Mouse (Mus musculus): ENCODE results near the gene B4galt5. TPM values are rescaled to one million over a fixed set of nuclear protein-coding genes. Genes with fewer than 3 reads are reported as not detected.

B4galt5 gene
- polyA plus RNA-seq, 1 experiment from 2014 or later, result 6.0 TPM

DNA sequence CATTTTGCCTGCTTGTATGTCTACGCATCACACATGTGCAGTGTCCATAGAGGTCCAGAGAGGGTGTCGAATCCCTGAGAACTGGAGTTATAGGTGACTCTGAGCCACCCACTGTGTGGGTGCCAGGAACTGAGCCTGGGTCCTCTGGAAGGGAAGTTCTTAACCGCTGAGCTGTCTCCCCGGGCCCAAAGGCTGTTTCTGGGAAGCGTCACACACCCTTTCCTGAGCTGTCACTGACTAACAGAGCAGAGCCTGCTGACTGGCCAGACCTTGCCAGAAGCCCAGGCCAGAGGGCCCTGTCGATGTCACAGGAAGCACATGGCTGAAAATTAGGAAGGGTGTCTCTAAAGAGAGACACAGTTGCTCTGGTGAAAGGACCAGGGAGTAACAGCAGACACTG, 3.5 kb upstream of the B4galt5 start:
- Histone ChIP-seq H3K27me3 (ENCODE audit: poor library complexity, severe bottlenecking) (peaks cover 36% of the 10 kb centered on the region), H3K4me3 (no peak overlapping the region), H3K9me3 (no peaks in the 10 kb centered on the region), H3K4me1 (peaks cover 50% of the 10 kb centered on the region), H3K36me3 (replicated peaks) (no peaks in the 10 kb centered on the region), H3K27ac (0 out of 2 replicates have a peak overlapping the region, but pooled peaks have one; percentile 41)
- WGBS, result 85% methylated on average over 6 of the region's 6 CpGs
- DNase-seq (ENCODE audit: extremely low spot score, low spot score), result no peak

GRCm38 (mm10) chr2:167351371-167351951, 2.5 kb upstream of the B4galt5 start:
- WGBS, result 67% methylated on average over 9 of the region's 9 CpGs
- Histone ChIP-seq H3K9me3 (no peaks in the 10 kb centered on the region), H3K27ac (no peak overlapping the region), H3K4me3 (no peak overlapping the region), H3K4me1 (peaks cover 58% of the 10 kb centered on the region), H3K27me3 (ENCODE audit: poor library complexity, severe bottlenecking) (peaks cover 36% of the 10 kb centered on the region), H3K36me3 (replicated peaks) (no peaks in the 10 kb centered on the region)
- DNase-seq (ENCODE audit: extremely low spot score, low spot score), result no peak

GRCm38 (mm10) chr2:167350126-167350650, 1.2 kb upstream of the B4galt5 start:
- 57% methylated on average over 8 of the region's 8 CpGs for WGBS
- Histone ChIP-seq H3K9me3 (no peaks in the 10 kb centered on the region), H3K27me3 (ENCODE audit: poor library complexity, severe bottlenecking) (peaks cover 34% of the 10 kb centered on the region), H3K4me3 (peak overlapping the region; percentile 88; the same call in 1 of the 2 replicates), H3K27ac (no peak overlapping the region), H3K36me3 (replicated peaks) (peaks cover 7% of the 10 kb centered on the region), H3K4me1 (peaks cover 53% of the 10 kb centered on the region)
- no peak for DNase-seq (ENCODE audit: extremely low spot score, low spot score)

- 2% methylated on average over 37 of the region's 50 CpGs for WGBS
- Histone ChIP-seq H3K27ac (peak overlapping the region; percentile 93), H3K4me3 (peak overlapping the region; percentile 88), H3K27me3 (ENCODE audit: poor library complexity, severe bottlenecking) (peaks cover 34% of the 10 kb centered on the region), H3K36me3 (replicated peaks) (peaks cover 7% of the 10 kb centered on the region), H3K9me3 (no peaks in the 10 kb centered on the region), H3K4me1 (peaks cover 45% of the 10 kb centered on the region)
- peak; percentile 99 for DNase-seq (ENCODE audit: extremely low spot score, low spot score)
Measured at GRCm38 (mm10) chr2:167349283-167349936, 427 bp upstream of the B4galt5 start.

- Histone ChIP-seq H3K36me3 (replicated peaks) (peaks cover 7% of the 10 kb centered on the region), H3K4me3 (peak overlapping the region; percentile 88), H3K27me3 (ENCODE audit: poor library complexity, severe bottlenecking) (peaks cover 34% of the 10 kb centered on the region), H3K27ac (peak overlapping the region; percentile 93), H3K9me3 (no peaks in the 10 kb centered on the region), H3K4me1 (peaks cover 48% of the 10 kb centered on the region)
- no peak for DNase-seq (ENCODE audit: extremely low spot score, low spot score)
- WGBS, result 15% methylated on average over 11 of the region's 11 CpGs
Measured at GRCm38 (mm10) chr2:167347991-167348375, 1.0 kb downstream of the B4galt5 start.

DNA sequence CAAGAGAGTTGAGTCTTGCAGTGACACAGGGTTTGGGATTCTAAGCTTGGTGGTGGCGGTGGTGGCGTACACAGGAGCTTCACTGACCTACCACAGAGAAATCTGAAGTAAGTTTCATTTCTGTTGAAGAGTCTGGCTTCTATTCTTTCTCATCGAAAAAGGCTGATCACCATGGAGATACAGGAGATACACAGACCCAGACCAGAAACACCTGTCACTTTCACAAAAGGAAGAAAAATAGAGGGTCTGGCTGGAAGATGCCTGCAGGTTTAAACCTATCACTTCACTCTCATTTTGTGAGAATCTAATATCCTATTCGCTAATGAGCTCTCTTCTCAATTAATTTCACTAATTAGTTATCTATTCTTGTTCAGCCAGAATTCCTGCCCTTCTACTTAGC, 1.6 kb downstream of the B4galt5 start:
- 83% methylated on average over 4 of the region's 4 CpGs for WGBS
- Histone ChIP-seq H3K36me3 (replicated peaks) (peaks cover 7% of the 10 kb centered on the region), H3K27me3 (ENCODE audit: poor library complexity, severe bottlenecking) (peaks cover 28% of the 10 kb centered on the region), H3K9me3 (no peaks in the 10 kb centered on the region), H3K4me1 (peaks cover 45% of the 10 kb centered on the region), H3K4me3 (peak overlapping the region; percentile 88), H3K27ac (no peak overlapping the region)
- DNase-seq (ENCODE audit: extremely low spot score, low spot score), result no peak

DNA sequence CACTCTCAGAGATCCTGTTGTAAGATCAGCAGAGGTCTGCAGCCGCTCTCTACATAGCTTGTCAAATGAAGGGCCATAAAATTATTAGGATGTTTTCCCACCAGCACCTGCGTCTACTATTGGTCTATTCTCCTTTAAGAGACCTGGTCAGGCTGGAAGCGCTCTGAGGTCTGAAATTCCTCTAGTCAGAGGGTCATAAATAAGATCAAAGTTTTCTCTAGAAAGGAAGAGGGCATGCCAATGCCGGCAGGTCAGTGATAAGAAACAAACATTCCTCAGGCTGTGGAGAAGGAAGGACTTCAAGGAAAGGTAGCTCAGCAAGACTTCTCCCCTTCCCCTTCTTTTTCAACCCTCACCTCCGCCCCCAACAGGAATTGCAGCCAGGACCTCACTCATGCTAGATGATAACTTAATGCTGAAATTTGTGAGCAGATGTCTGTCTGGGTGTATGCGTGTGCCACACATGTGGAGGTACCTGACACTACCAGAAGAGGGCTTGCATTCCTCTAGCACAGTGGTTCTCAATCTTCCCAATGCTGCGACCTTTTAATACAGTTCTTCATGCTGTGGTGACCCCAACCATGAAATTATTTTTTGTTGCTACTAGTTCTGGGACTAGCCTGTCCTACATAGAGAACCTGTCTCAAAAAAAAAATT, 3.3 kb downstream of the B4galt5 start:
- H3K36me3 ChIP-seq (replicated peaks), result peaks cover 7% of the 10 kb centered on the region
- H3K4me1 ChIP-seq, result peaks cover 49% of the 10 kb centered on the region
- WGBS, result 88% methylated on average over 7 of the region's 7 CpGs
- no peaks in the 10 kb centered on the region for H3K9me3 ChIP-seq
- DNase-seq (ENCODE audit: extremely low spot score, low spot score), result no peak
- no peak overlapping the region for H3K27ac ChIP-seq
- H3K4me3 ChIP-seq, result no peak overlapping the region
- peaks cover 11% of the 10 kb centered on the region for H3K27me3 ChIP-seq (ENCODE audit: poor library complexity, severe bottlenecking)

DNA sequence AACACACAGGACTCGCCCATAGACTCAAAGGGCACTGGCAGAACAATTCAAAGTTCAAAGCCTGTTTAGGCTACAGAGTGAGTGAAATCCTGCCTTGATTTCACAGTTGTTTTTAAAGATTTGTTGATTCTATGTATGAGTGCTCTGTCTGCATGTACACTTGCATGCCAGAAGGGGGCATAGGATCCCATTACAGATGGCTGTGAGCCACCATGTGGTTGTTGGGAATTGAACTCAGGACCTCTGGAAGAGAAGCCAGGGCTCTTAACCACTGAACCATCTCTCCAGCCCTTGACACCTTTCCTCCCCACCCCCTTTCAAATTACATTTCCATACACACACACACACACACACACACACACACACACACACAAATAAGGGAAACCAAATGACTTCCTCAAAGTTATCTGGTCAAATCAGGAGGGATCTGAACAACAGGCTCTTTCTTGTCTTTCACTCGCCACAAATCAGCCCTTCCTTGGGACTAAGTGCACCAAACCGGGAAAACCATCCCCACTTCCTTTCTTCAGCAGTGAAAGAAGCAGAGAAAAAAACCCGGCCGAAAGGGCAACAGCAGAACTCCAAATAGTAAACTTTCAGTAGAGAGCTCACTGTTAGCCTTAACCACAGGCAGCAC, 4.0 kb downstream of the B4galt5 start:
- Histone ChIP-seq H3K27me3 (ENCODE audit: poor library complexity, severe bottlenecking) (peaks cover 5% of the 10 kb centered on the region), H3K9me3 (no peaks in the 10 kb centered on the region), H3K27ac (no peak overlapping the region), H3K36me3 (replicated peaks) (peaks cover 7% of the 10 kb centered on the region), H3K4me3 (no peak overlapping the region), H3K4me1 (peaks cover 46% of the 10 kb centered on the region)
- 74% methylated on average over 5 of the region's 5 CpGs for WGBS
- DNase-seq (ENCODE audit: extremely low spot score, low spot score), result no peak

- peak overlapping the region; percentile 52 for H3K27ac ChIP-seq
- no peak overlapping the region for H3K4me3 ChIP-seq
- no peaks in the 10 kb centered on the region for H3K9me3 ChIP-seq
- H3K27me3 ChIP-seq (ENCODE audit: poor library complexity, severe bottlenecking), result no peaks in the 10 kb centered on the region
- no peak for DNase-seq (ENCODE audit: extremely low spot score, low spot score)
- WGBS, result 73% methylated on average over 12 of the region's 12 CpGs
- H3K36me3 ChIP-seq (replicated peaks), result peaks cover 7% of the 10 kb centered on the region
- H3K4me1 ChIP-seq, result peaks cover 37% of the 10 kb centered on the region
Measured at GRCm38 (mm10) chr2:167343369-167344140, 5.4 kb downstream of the B4galt5 start.

DNA sequence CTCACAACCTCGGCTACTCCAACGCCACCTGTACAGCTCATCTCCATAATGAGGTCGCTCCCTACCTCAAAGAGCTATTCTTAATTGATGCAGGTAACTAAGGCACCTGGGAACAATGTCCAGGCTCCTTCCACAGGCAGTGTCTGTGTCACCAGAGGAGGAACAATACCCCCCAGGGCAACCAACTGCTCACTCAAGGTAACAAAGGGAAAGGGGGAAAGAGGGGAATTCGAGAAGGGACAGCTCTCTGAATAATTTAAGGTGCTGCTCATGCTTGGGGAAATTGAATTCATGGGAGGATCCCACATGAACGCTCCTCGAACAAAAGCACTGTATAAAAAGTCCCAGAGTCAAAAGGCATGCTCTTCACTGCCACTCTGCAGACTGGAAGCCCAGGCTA, 6.1 kb downstream of the B4galt5 start:
- 77% methylated on average over 6 of the region's 6 CpGs for WGBS
- no peak for DNase-seq (ENCODE audit: extremely low spot score, low spot score)

DNA sequence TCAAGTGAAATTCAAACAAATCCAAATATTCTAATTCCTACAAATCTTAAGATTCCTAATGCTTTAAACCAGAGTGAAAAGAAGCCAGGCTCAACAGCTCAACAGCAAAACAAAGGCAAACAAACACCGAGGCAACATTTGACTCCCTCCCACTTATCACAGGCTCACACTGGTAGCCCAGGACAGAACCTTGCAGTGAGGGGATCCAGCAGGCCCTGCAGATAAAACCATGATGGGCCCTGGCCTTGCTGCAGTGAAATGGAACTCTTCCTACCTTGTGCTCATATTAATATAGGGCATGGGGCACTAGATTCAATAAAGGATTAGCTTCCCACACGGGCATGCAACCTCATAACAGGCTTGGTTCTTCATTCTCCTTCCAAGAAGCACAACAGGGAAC, 11.4 kb downstream of the B4galt5 start:
- H3K27me3 ChIP-seq (ENCODE audit: poor library complexity, severe bottlenecking), result no peaks in the 10 kb centered on the region
- no peaks in the 10 kb centered on the region for H3K36me3 ChIP-seq (replicated peaks)
- peaks cover 34% of the 10 kb centered on the region for H3K4me1 ChIP-seq
- WGBS, result 66% methylated on average over 2 of the region's 2 CpGs
- H3K9me3 ChIP-seq, result no peaks in the 10 kb centered on the region
- DNase-seq (ENCODE audit: extremely low spot score, low spot score), result no peak
- no peak overlapping the region for H3K27ac ChIP-seq
- H3K4me3 ChIP-seq, result no peak overlapping the region

More for the DNA sequence above, 6.1 kb downstream of the B4galt5 start:
- Histone ChIP-seq H3K4me3 (no peak overlapping the region), H3K36me3 (replicated peaks) (peaks cover 7% of the 10 kb centered on the region), H3K4me1 (peaks cover 35% of the 10 kb centered on the region), H3K9me3 (no peaks in the 10 kb centered on the region), H3K27ac (peak overlapping the region; percentile 52), H3K27me3 (ENCODE audit: poor library complexity, severe bottlenecking) (no peaks in the 10 kb centered on the region)

DNA sequence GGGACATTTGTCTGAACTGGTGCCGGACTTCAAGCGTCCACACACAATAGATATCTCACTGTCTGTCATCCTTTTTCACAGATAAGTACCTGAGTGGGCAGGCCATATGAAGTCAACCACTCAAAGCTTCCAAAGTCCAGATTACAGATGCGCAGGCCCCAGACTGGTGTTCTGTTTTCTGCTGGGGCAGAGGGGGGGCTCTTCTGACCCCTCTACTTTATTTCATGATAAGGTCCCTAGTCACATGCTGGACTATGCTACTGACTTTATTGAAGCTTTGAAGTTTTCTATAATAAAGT, 11.8 kb downstream of the B4galt5 start:
- no peaks in the 10 kb centered on the region for H3K27me3 ChIP-seq (ENCODE audit: poor library complexity, severe bottlenecking)
- H3K9me3 ChIP-seq, result no peaks in the 10 kb centered on the region
- peak overlapping the region; percentile 58 for H3K27ac ChIP-seq
- no peak overlapping the region for H3K4me3 ChIP-seq
- DNase-seq (ENCODE audit: extremely low spot score, low spot score), result no peak
- peaks cover 36% of the 10 kb centered on the region for H3K4me1 ChIP-seq
- H3K36me3 ChIP-seq (replicated peaks), result no peaks in the 10 kb centered on the region
- WGBS, result 85% methylated on average over 3 of the region's 3 CpGs
